Mouse (Mus musculus) kidney, adult 11 months (tissue): ENCODE results near the gene Krt83.
A peak's percentile ranks its signal among the peaks of the same experiment; 100 is the strongest.

ENCODE experiments used
- DNase-seq: peaks from one replicate; pipeline ENCODE4 v3.0.0; 2022

Krt83 gene

GRCm38 (mm10) chr15:101472952-101473528, 18.3 kb downstream of the Krt83 start, which contains the start of gene Krt86:
TSS of gene Krt86 (plus strand) at chr15:101473478.
- DNase-seq: no peak

- DNase-seq: no peak
These were observed 22.2 kb downstream of the Krt83 start for GRCm38 (mm10) chr15:101469093-101469492.

DNA sequence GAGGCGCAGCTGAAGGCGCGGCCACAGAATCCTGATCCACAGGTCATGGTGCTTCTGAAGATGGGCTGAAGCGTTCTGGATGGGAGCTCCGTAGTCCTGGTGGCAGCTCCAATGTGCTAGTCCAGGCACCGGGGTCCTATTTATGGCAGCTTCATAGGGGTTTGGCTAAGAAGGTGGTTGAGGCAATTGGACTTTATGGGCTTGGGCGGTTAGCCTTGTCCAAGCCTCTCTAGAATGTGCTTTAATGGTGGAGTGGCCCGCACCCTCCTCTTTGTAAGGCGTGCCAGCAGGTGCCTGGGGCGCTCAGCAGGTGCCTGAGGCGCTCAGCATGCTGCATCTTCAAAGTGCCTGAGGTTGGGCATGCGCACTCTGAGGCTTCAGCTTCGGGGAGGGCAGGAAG, 27.7 kb downstream of the Krt83 start, which contains the start of gene Krt81:
Gene Krt81, minus strand, starts transcription at position 101 of the 400 bp plus-strand sequence.
- DNase-seq: no peak

GRCm38 (mm10) chr15:101459283-101459682, 32.0 kb downstream of the Krt83 start:
- DNase-seq: no peak

GRCm38 (mm10) chr15:101458361-101458930, 32.9 kb downstream of the Krt83 start:
- peak; percentile 19 for DNase-seq

DNA sequence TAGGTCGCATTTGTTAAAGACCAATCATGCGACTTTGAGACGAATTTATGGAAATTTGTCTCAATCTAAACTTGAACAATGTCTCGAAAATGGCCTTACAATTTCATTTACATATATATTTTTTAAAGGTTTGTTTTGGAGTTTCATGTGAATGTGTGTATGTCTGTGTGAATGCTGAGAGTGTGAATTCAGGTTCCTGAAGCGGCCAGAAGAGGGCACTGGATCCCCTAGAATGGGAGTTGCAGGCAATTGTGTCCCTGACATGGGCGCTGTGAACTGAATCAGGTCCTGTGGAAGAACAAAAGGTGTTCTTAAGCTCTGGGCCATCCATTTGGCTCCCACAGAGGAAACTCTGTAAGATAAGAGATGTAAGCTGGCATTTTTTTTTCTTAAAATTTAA, 35.4 kb downstream of the Krt83 start:
- no peak for DNase-seq

DNA sequence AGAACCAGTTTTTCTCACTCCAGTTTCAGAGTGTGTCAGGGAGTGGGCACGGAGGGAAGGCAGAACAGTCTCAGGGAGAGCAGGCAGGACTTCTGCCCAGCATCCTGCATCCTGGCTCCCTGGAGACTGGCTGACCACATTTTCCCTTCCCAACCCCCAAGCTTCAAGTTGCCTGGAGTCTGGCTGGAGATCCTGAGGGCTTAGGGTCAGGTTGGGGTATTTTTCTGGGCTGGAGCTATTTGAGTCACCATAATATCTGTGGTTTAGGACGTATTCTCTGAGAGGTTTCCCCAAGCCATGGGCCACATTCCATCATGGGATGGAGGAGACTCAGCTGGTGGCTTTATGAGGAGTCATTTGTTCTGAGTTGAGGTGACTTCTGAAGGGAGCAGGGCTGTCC, 36.0 kb downstream of the Krt83 start:
- peak; percentile 30 for DNase-seq

- DNase-seq: no peak
These were observed 36.5 kb downstream of the Krt83 start for GRCm38 (mm10) chr15:101454774-101455173.

DNA sequence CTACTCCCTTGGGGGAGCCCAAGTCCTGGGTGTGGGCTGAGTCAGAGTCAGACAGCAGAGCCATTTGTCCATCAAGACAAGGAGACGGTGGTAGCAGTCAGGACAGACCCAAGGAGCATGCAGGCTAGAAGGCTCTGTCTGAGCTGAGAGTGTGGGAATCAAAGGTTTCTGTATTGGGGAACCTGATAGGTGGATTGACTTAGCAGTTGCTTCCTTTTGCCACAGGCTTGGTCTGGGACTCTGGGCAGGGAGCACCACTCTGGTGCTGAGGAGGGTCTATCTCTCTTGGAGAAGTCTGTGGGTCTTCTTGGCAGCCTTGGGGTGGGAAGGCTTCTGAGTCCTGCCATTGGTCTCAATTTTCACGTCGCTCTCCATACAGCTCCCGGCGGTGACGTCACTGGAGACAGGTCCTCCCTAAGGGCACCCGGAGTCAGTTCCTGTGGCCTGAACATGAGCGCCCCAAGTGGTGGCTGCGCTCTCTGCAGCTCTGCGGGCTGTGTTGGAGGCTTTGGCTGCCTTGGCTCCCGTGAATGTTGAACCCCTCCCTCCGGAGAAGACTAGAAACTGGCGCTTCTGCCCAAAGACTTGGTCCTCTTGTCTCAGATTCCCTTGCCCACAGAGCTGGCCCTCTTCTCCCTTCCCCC, 38.1 kb downstream of the Krt83 start:
- DNase-seq: peak; percentile 62

- no peak for DNase-seq
These were observed 43.9 kb downstream of the Krt83 start, which contains the start of gene Krt88 for GRCm38 (mm10) chr15:101447444-101447843. TSS of gene Krt88 (plus strand) at chr15:101447744.

DNA sequence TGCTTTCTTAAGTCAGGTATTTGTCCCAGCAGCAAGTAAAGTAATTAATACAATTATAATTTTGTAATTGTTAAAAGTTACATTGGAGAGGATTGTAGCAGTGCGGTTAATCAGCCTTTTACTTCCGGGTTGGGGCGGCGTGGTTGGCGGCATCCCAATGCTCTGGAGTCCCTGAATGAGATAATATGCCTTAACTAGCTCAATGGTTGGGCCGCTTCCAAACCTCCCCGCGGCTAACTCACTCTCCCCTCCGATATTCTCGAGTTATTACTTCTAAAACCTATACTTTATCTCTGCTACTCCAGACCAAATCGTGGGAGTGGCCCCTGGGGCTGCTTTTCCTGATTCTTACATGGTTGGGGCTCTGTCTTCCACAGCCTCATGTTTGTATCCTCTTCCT, 44.7 kb downstream of the Krt83 start:
- DNase-seq: no peak

- DNase-seq: no peak
These were observed 50.5 kb downstream of the Krt83 start for GRCm38 (mm10) chr15:101440837-101441236.

DNA sequence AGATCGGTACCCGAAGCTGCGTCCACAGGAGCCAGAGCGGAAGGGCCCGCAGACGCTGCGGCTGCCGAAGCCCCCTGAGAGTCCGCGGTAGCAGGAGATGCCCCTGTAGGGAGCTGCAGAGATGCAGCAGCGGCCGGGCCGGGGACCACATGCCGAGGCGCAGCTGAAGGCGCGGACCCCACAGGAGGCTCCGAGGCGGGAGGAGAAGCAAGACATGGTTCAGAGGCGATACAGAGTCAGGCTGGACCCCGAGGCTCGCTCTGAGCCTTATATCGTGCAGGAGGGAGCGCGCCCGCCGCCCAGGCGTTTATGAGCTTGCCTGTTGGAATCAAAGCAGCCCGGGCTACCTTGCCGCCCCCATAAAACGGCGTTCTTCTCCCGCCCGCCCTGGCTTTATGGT, 52.8 kb downstream of the Krt83 start, which contains the start of gene Krt87:
Gene Krt87, minus strand, starts transcription at position 250 of the 400 bp plus-strand sequence.
- DNase-seq: no peak

DNA sequence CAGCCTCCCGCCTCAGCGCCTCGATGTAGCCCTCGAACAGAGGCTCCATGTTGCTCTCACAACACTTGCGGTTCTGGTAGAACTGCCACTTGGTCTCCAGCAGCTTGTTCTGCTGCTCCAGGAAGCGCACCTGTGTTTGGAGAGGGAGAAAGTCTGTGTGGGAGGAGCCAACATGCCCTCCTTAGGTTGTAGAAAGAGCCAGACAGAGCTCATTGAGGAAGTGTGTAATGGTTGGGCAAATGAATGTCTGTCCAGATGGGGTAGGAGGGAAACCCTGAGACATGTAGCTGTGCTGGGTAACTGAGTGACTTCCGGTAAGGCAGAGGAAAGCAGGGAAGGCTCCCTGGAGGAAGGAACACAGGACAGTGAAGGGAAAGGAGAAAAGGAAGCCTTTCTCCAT, 54.7 kb downstream of the Krt83 start:
- no peak for DNase-seq
